Mouse (Mus musculus): ENCODE data around the gene Itgb4. TPM values are rescaled to one million over a fixed set of nuclear protein-coding genes. Genes with fewer than 3 reads are reported as not detected.

Itgb4 gene
- polyA plus RNA-seq, 1 experiment: 1.3 TPM

DNA sequence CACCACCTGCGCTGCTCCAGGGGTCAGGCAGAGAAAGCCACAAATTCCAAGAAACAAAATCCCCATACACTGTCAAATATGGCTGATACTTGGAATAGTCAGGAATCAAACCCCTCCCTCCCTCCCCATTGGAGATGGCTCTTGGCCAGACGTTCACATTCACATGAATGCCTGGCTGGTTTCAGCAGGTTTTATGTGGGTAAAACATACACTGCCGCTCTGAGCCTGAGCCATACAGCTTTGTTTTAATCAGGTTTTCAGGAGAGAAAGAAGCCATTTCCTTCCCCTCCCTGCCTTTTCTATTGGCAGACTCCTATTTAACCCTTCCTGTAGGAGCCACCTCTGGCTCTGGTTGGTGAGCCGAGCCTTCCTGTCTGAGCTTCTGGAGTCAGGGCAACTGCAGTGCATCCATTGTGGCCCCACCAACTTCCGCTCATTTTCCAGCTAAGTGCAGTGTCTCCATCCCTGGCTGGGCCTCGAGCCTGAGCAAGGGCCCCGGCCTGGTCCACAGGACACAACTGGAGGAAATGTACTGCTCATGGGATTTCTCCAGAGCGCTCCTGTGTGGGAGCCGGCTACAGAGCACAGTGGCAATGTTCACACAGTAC lies 28.2 kb upstream of the Itgb4 start:
- TF ChIP-seq CTCF (IDR thresholded peaks at IDR 0.05; ENCODE audit: borderline replicate concordance, insufficient read depth, low read length) (no peak), POLR2A (IDR thresholded peaks at IDR 0.05; ENCODE audit: low read depth, low read length) (no peak)
- Histone ChIP-seq H3K4me3 (ENCODE audit: insufficient read depth, low read length) (no peak overlapping the region), H3K27ac (ENCODE audit: insufficient read depth, low read length) (no peak overlapping the region), H3K4me1 (ENCODE audit: control insufficient read depth, insufficient read depth, low read length) (no peaks in the 10 kb centered on the region)

DNA sequence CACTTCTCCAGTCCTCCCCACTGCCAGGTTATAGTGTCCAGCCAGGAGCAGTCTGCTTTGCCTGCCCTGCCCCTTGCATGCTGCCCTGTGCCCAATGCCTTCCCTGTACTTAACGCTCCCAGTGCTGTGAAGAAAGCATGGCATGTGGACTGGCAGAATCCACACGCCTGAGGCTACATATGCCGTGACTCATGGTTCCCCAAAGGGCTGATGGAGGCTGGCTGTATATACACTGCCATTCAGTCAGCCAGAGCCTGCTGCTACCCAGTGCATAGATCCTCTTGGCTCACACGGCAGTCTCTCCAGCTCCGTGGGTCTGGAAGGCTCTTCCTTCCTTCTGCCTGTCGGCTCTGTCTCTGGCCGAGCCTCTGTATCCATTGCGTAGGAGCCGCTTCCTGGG lies 26.2 kb upstream of the Itgb4 start:
- no peaks in the 10 kb centered on the region for H3K4me1 ChIP-seq (ENCODE audit: control insufficient read depth, insufficient read depth, low read length)
- TF ChIP-seq POLR2A (IDR thresholded peaks at IDR 0.05; ENCODE audit: low read depth, low read length): no peak

DNA sequence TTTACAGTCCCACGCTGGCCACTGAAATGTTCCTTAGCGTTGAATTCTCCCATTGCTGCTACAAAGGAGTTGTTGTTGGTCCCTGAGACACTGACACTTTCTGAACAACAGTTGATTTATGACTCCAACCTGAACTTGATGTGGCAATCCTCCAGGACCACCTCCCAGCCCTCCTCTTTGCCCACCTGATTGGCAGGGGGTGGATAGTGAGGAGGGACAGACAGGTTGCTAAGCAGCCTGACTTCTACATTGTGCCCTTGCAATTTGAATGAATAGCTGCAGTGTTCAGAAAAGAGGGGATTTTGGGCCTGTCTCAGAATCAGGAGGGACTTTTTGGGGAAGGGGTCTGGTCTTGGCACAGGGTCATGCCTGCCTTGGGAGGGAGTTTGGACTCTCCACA lies 23.8 kb upstream of the Itgb4 start:
- H3K4me3 ChIP-seq (ENCODE audit: insufficient read depth, low read length): no peak overlapping the region
- peaks cover 11% of the 10 kb centered on the region; the same call in 1 of the 2 replicates for H3K4me1 ChIP-seq (ENCODE audit: control insufficient read depth, insufficient read depth, low read length)
- TF ChIP-seq POLR2A (IDR thresholded peaks at IDR 0.05; ENCODE audit: low read depth, low read length): no peak
- no peak for TF ChIP-seq CTCF (IDR thresholded peaks at IDR 0.05; ENCODE audit: borderline replicate concordance, insufficient read depth, low read length)
- no peak overlapping the region for H3K27ac ChIP-seq (ENCODE audit: insufficient read depth, low read length)

More for the DNA sequence above, 26.2 kb upstream of the Itgb4 start:
- H3K4me3 ChIP-seq (ENCODE audit: insufficient read depth, low read length): no peak overlapping the region
- no peak overlapping the region for H3K27ac ChIP-seq (ENCODE audit: insufficient read depth, low read length)

DNA sequence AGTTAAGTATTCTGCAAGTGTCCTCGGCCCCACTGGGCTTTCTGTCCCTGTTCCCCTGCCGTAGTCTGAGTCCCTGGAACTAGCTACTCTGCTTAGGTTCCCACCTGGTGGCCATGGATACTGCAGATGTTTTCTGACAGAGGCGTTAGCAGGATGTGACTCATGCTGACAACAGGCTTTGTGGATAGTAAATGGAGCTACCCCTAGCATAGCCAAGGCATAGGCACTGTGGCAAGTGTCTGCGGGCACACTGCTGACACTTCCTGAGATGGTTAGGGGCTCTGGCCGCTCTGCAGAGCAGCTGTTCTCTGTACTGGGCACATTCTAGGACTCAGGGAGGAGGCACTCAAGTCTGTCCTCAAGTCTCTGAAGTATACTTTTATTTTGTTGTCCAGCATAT lies 19.8 kb upstream of the Itgb4 start:
- Histone ChIP-seq H3K4me3 (ENCODE audit: insufficient read depth, low read length) (no peak overlapping the region), H3K4me1 (ENCODE audit: control insufficient read depth, insufficient read depth, low read length) (peaks cover 20% of the 10 kb centered on the region; the same call in 1 of the 2 replicates), H3K27ac (ENCODE audit: insufficient read depth, low read length) (peak overlapping the region; percentile 47)
- no peak for TF ChIP-seq CTCF (IDR thresholded peaks at IDR 0.05; ENCODE audit: borderline replicate concordance, insufficient read depth, low read length)
- TF ChIP-seq POLR2A (IDR thresholded peaks at IDR 0.05; ENCODE audit: low read depth, low read length): no peak

DNA sequence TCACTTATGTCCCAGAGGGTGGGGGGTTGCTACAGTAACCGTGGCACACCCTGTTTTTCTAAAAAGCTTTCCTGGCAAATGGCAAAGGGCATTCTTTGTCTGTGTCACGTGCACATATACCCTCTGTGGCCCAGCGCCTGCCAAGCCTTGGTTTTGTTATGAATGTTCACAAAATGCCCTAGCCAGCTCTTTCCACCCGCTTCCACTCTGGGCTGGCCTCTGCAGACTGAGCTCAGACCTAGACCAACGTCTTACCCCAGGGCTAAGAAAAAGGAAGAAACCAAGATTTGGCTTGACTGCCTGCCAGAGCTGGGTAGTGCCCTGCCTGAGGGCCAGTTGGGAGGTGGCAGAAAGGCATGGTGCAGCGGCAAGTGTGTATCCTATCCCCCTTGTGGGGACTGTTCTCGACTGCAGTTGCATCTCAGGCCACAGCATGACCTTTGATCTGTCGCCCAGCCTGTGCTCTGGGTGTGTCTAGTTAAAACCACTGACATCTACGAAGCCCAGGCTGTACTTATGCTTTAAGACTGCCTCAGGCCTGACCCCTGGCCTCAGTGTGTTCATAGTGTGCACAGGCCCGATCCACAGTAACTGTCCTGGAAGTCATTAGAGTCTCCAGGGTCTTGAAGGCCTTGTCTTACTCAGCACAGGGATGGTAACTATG lies 19.2 kb upstream of the Itgb4 start:
- TF ChIP-seq POLR2A (IDR thresholded peaks at IDR 0.05; ENCODE audit: low read depth, low read length) (no peak), CTCF (IDR thresholded peaks at IDR 0.05; ENCODE audit: borderline replicate concordance, insufficient read depth, low read length) (no peak)
- H3K4me1 ChIP-seq (ENCODE audit: control insufficient read depth, insufficient read depth, low read length): peaks cover 20% of the 10 kb centered on the region; the same call in 1 of the 2 replicates
- H3K27ac ChIP-seq (ENCODE audit: insufficient read depth, low read length): peak overlapping the region; percentile 47
- H3K4me3 ChIP-seq (ENCODE audit: insufficient read depth, low read length): no peak overlapping the region

DNA sequence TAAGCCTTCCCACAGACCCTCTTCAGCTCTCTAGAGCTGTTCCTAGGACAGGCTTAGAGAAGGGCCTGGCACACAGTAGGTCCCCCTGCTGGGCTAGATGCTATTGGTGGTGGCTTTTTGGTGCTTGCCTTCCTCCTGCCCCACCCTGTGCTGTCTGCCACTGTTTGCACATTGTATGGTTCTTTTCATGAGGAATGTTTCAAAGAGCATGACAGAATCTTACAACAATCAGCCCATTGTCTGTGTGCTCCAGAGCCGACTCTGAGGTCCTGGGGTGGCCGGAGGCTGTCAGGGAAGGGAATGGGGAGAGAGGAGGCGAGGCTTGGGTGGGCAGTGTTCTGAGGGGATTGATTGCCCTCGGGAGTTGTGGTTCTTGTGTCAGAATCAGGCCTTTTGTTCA lies 18.1 kb upstream of the Itgb4 start:
- TF ChIP-seq CTCF (IDR thresholded peaks at IDR 0.05; ENCODE audit: borderline replicate concordance, insufficient read depth, low read length) (no peak), POLR2A (IDR thresholded peaks at IDR 0.05; ENCODE audit: low read depth, low read length) (no peak)
- peak overlapping the region; percentile 56 for H3K27ac ChIP-seq (ENCODE audit: insufficient read depth, low read length)
- H3K4me1 ChIP-seq (ENCODE audit: control insufficient read depth, insufficient read depth, low read length): peaks cover 20% of the 10 kb centered on the region; the same call in 1 of the 2 replicates
- no peak overlapping the region for H3K4me3 ChIP-seq (ENCODE audit: insufficient read depth, low read length)

DNA sequence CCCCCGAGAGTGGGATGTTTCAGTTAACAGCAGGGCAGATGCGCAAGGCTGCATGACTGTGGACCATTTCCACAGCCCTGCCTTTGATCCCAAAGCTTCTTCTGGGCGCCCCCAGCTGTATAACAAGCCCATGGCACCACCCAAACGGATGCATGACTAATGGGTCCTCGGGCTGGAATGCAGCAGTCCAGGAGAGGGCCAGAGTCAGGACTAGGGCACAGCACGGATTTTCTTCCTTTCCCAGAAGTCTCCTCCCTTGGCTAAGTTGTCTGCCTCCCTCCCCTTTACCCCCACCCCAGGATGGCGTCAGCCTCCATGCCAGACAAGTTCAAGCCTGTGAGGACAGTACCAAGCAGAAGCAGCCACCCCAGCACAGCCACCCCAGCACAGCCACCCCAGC lies 16.5 kb upstream of the Itgb4 start:
- TF ChIP-seq POLR2A (IDR thresholded peaks at IDR 0.05; ENCODE audit: low read depth, low read length): no peak
- no peak for TF ChIP-seq CTCF (IDR thresholded peaks at IDR 0.05; ENCODE audit: borderline replicate concordance, insufficient read depth, low read length)
- Histone ChIP-seq H3K4me3 (ENCODE audit: insufficient read depth, low read length) (no peak overlapping the region), H3K4me1 (ENCODE audit: control insufficient read depth, insufficient read depth, low read length) (peaks cover 20% of the 10 kb centered on the region; the same call in 1 of the 2 replicates), H3K27ac (ENCODE audit: insufficient read depth, low read length) (peak overlapping the region; percentile 56)

DNA sequence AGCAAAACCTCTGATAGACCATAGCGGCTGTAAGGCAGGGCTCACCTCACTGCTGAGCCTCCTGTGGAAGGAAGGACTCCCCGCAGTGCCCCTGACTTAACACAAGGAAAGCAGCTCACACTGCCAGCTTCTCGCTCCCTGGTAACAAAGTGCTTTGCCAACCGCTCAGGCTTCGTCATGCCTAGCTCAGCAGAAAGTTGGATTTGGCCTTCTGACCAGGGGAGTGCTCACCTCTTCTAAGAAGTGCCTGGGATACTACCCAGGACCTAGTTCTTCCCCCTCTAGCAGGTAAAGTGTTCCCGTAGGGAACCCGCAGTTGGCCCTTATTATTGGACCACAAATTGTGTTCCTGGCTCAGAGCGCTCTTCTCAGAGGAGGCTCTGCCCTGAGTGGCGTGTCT lies 15.5 kb upstream of the Itgb4 start:
- Histone ChIP-seq H3K27ac (ENCODE audit: insufficient read depth, low read length) (no peak overlapping the region), H3K4me1 (ENCODE audit: control insufficient read depth, insufficient read depth, low read length) (peaks cover 20% of the 10 kb centered on the region; the same call in 1 of the 2 replicates), H3K4me3 (ENCODE audit: insufficient read depth, low read length) (no peak overlapping the region)
- TF ChIP-seq CTCF (IDR thresholded peaks at IDR 0.05; ENCODE audit: borderline replicate concordance, insufficient read depth, low read length): no peak
- no peak for TF ChIP-seq POLR2A (IDR thresholded peaks at IDR 0.05; ENCODE audit: low read depth, low read length)

DNA sequence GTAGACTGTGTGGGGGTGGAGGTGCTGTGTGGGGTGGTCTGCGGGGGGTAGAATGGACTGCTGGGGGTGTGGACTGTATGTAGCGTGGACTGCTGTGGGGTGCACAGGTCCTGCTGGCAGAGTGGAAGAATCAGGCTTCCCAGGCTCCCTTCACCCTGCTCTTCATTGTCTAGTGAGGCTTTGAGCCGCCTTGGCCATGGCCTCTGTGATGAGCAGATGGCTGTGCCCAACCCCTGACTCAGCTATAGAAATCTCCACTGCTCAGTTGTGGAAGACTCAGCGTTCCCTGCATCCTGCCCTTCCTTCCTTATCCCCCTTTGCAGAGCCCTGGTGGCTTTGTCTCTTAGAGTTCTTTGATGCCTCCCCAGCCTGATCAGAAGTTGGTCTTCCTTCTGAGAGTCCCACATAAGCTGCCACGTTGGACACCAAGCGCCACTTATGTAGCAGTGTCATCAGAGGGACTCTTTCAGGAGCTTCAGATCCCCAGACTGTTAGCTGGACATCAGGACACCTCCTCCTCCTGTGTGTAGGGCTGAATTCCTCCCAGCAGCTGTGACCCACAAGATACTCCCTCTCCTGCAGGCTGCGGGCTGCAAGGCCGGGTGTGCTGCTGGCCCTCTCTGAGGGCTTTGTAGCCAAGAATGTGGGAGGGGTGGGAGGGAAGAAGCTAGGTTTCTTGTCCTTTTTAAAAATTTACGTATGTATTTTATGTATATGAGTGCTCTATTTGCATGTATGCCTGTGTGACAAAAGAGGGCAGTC lies 11.7 kb upstream of the Itgb4 start:
- H3K27ac ChIP-seq (ENCODE audit: insufficient read depth, low read length): no peak overlapping the region
- H3K4me1 ChIP-seq (ENCODE audit: control insufficient read depth, insufficient read depth, low read length): peaks cover 5% of the 10 kb centered on the region
- TF ChIP-seq CTCF (IDR thresholded peaks at IDR 0.05; ENCODE audit: borderline replicate concordance, insufficient read depth, low read length) (no peak), POLR2A (IDR thresholded peaks at IDR 0.05; ENCODE audit: low read depth, low read length) (no peak)
- H3K4me3 ChIP-seq (ENCODE audit: insufficient read depth, low read length): no peak overlapping the region
